Mouse (Mus musculus) liver, embryonic 14.5 days (tissue): ENCODE measurements around the gene B3gnt8.

Experiments
- CTCF ChIP-seq: IDR thresholded peaks from 2 replicates; pipeline ENCODE4 v1.5.1; 2016; ENCODE audit warnings: antibody characterized with exemption, low read depth, control low read depth
- EP300 ChIP-seq: IDR thresholded peaks from 2 replicates; pipeline ENCODE4 v1.6.1; 2016; ENCODE audit warnings: antibody characterized with exemption, low read depth

DNA sequence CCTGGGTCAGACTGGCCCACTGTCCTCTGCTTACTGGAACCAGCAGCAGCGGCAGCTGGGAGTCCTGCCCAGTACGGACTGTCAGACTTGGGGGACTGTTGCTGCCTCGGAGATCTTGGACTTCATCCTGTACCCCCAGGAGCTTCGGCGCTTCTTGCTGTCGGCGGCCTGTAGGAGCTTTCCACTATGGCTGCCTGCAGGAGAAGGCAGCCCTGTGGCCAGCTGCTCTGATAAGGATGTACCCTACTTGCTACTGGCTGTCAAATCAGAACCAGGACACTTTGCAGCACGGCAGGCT, 1.8 kb downstream of the B3gnt8 start:
- TF ChIP-seq CTCF (no peak), EP300 (no peak)
